Mouse (Mus musculus): ENCODE measurements around the gene Abhd17c. TPM values are rescaled to one million over a fixed set of nuclear protein-coding genes. Genes with fewer than 3 reads are reported as not detected.
A peak's percentile ranks its signal among the peaks of the same experiment; 100 is the strongest.

Gene Abhd17c
- 88.7 and 89.7 TPM in 2 replicates for total RNA-seq (2014; rRNA removed)
- 62.6 and 67.4 TPM in 2 replicates for polyA plus RNA-seq (2015; fragmentation: Nextera tagmentation; extraction: Ambion mirVana)

- Histone ChIP-seq H3K27ac (peak within 1 kb of the TSS; percentile 95), H3K9ac (replicated peaks; ENCODE audit: low read length) (peak within 1 kb of the TSS; percentile 87), H3K36me3 (ENCODE audit: insufficient read depth, low read length) (no peaks in the 10 kb centered on the region), H3K4me3 (ENCODE audit: low read length) (peak within 1 kb of the TSS; percentile 92), H3K4me1 (ENCODE audit: insufficient read depth, low read length) (peaks cover 15% of the 10 kb centered on the region), H3K27me3 (ENCODE audit: insufficient read depth, low read length) (no peaks in the 10 kb centered on the region), H3K9me3 (ENCODE audit: low read length) (no peaks in the 10 kb centered on the region), H3K4me2 (ENCODE audit: low read depth, low read length) (peak within 1 kb of the TSS; percentile 88)
- TF ChIP-seq CTCF (IDR thresholded peaks at IDR 0.05; ENCODE audit: low read depth) = no peak
- ATAC-seq (peak; percentile 69), DNase-seq (ENCODE audit: low spot score) (peak; percentile 74)
- WGBS = 2% methylated on average over 97 of the region's 109 CpGs
Observed at GRCm38 (mm10) chr7:84151001-84151959, at the start of gene Abhd17c. Abhd17c (minus strand) TSS chr7:84151893.

GRCm38 (mm10) chr7:84197208-84197860, 45.6 kb upstream of the Abhd17c start:
- ATAC-seq (no peak), DNase-seq (ENCODE audit: low spot score) (no peak)
- no peaks in the 10 kb centered on the region for H3K27me3 ChIP-seq (ENCODE audit: insufficient read depth, low read length)
- no peak overlapping the region for H3K4me2 ChIP-seq (ENCODE audit: low read depth, low read length)
- H3K36me3 ChIP-seq (ENCODE audit: insufficient read depth, low read length) = no peaks in the 10 kb centered on the region
- no peak overlapping the region for H3K27ac ChIP-seq
- no peaks in the 10 kb centered on the region for H3K4me1 ChIP-seq (ENCODE audit: insufficient read depth, low read length)
- H3K9me3 ChIP-seq (ENCODE audit: low read length) = no peaks in the 10 kb centered on the region
- no peak for TF ChIP-seq CTCF (IDR thresholded peaks at IDR 0.05; ENCODE audit: low read depth)
- H3K9ac ChIP-seq (replicated peaks; ENCODE audit: low read length) = no peak overlapping the region
- no peak overlapping the region for H3K4me3 ChIP-seq (ENCODE audit: low read length)
- 78% methylated on average over 6 of the region's 6 CpGs for WGBS

GRCm38 (mm10) chr7:84196221-84196620, 44.5 kb upstream of the Abhd17c start:
- Histone ChIP-seq H3K4me1 (ENCODE audit: insufficient read depth, low read length) (no peaks in the 10 kb centered on the region), H3K9ac (replicated peaks; ENCODE audit: low read length) (no peak overlapping the region), H3K4me2 (ENCODE audit: low read depth, low read length) (no peak overlapping the region), H3K36me3 (ENCODE audit: insufficient read depth, low read length) (no peaks in the 10 kb centered on the region), H3K9me3 (ENCODE audit: low read length) (no peaks in the 10 kb centered on the region), H3K27me3 (ENCODE audit: insufficient read depth, low read length) (no peaks in the 10 kb centered on the region), H3K4me3 (ENCODE audit: low read length) (no peak overlapping the region), H3K27ac (no peak overlapping the region)
- 88% methylated on average over 6 of the region's 6 CpGs for WGBS
- DNase-seq (ENCODE audit: low spot score) (no peak), ATAC-seq (no peak)
- no peak for TF ChIP-seq CTCF (IDR thresholded peaks at IDR 0.05; ENCODE audit: low read depth)

GRCm38 (mm10) chr7:84192256-84192655, 40.6 kb upstream of the Abhd17c start:
- Histone ChIP-seq H3K36me3 (ENCODE audit: insufficient read depth, low read length) (no peaks in the 10 kb centered on the region), H3K4me2 (ENCODE audit: low read depth, low read length) (no peak overlapping the region), H3K9ac (replicated peaks; ENCODE audit: low read length) (no peak overlapping the region), H3K4me3 (ENCODE audit: low read length) (no peak overlapping the region), H3K27ac (no peak overlapping the region), H3K9me3 (ENCODE audit: low read length) (no peaks in the 10 kb centered on the region), H3K4me1 (ENCODE audit: insufficient read depth, low read length) (no peaks in the 10 kb centered on the region), H3K27me3 (ENCODE audit: insufficient read depth, low read length) (no peaks in the 10 kb centered on the region)
- DNase-seq (ENCODE audit: low spot score) (no peak), ATAC-seq (no peak)
- WGBS = 93% methylated on average over 3 of the region's 3 CpGs
- no peak for TF ChIP-seq CTCF (IDR thresholded peaks at IDR 0.05; ENCODE audit: low read depth)

- H3K4me1 ChIP-seq (ENCODE audit: insufficient read depth, low read length) = no peaks in the 10 kb centered on the region
- no peak overlapping the region for H3K9ac ChIP-seq (replicated peaks; ENCODE audit: low read length)
- DNase-seq (ENCODE audit: low spot score) (no peak), ATAC-seq (no peak)
- H3K9me3 ChIP-seq (ENCODE audit: low read length) = no peaks in the 10 kb centered on the region
- WGBS = 84% methylated on average over 2 of the region's 2 CpGs
- H3K27me3 ChIP-seq (ENCODE audit: insufficient read depth, low read length) = no peaks in the 10 kb centered on the region
- H3K36me3 ChIP-seq (ENCODE audit: insufficient read depth, low read length) = no peaks in the 10 kb centered on the region
- TF ChIP-seq CTCF (IDR thresholded peaks at IDR 0.05; ENCODE audit: low read depth) = no peak
- H3K27ac ChIP-seq = no peak overlapping the region
- H3K4me2 ChIP-seq (ENCODE audit: low read depth, low read length) = no peak overlapping the region
- no peak overlapping the region for H3K4me3 ChIP-seq (ENCODE audit: low read length)
Observed at GRCm38 (mm10) chr7:84191476-84191875, 39.8 kb upstream of the Abhd17c start.

GRCm38 (mm10) chr7:84188196-84188595, 36.5 kb upstream of the Abhd17c start:
- H3K9me3 ChIP-seq (ENCODE audit: low read length) = no peaks in the 10 kb centered on the region
- TF ChIP-seq CTCF (IDR thresholded peaks at IDR 0.05; ENCODE audit: low read depth) = no peak
- no peak for ATAC-seq
- H3K27ac ChIP-seq = no peak overlapping the region
- no peak for DNase-seq (ENCODE audit: low spot score)
- H3K9ac ChIP-seq (replicated peaks; ENCODE audit: low read length) = no peak overlapping the region
- H3K4me1 ChIP-seq (ENCODE audit: insufficient read depth, low read length) = no peaks in the 10 kb centered on the region
- no peaks in the 10 kb centered on the region for H3K36me3 ChIP-seq (ENCODE audit: insufficient read depth, low read length)
- H3K4me2 ChIP-seq (ENCODE audit: low read depth, low read length) = no peak overlapping the region
- WGBS = 79% methylated on average over 5 of the region's 5 CpGs
- no peak overlapping the region for H3K4me3 ChIP-seq (ENCODE audit: low read length)
- no peaks in the 10 kb centered on the region for H3K27me3 ChIP-seq (ENCODE audit: insufficient read depth, low read length)
